Mouse (Mus musculus) bone marrow macrophage, adult 2 months (primary cell): ENCODE results near the gene E2f4.

ENCODE experiments used
- CTCF ChIP-seq: IDR thresholded peaks from 2 replicates; pipeline ENCODE4 v1.5.1; 2012; ENCODE audit warnings: low read depth, mild to moderate bottlenecking, low read length, moderate library complexity
- POLR2A ChIP-seq: IDR thresholded peaks from 2 replicates; pipeline ENCODE4 v1.6.1; 2012; ENCODE audit warnings: mild to moderate bottlenecking, low read depth, low read length, borderline replicate concordance

DNA sequence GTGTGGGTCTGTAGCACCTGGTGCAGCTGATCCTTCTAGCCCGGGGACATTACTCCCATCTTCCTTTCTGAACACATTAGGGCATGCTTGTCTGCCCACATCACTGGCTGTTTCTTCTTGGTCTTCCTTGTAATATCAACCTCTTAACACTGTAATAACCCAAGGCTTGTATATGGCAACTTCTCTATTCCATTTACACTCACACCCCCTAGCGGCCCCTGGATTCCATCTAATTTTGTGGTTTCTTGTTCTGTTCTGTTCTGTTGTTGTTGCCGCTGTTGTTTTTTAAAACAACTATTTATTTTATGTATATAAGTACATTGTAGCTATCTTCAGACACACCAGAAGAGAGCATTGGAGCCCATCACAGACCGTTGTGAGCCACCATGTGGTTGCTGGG lies 10.6 kb upstream of the E2f4 start:
- TF ChIP-seq CTCF (no peak), POLR2A (no peak)
